Mouse (Mus musculus): ENCODE results near the gene Sdc1. TPM values are rescaled to one million over a fixed set of nuclear protein-coding genes. Genes with fewer than 3 reads are reported as not detected.
A peak's percentile ranks its signal among the peaks of the same experiment; 100 is the strongest.

The Sdc1 gene
- polyA plus RNA-seq, 1 experiment from 2014 or later, result 112 TPM

DNA sequence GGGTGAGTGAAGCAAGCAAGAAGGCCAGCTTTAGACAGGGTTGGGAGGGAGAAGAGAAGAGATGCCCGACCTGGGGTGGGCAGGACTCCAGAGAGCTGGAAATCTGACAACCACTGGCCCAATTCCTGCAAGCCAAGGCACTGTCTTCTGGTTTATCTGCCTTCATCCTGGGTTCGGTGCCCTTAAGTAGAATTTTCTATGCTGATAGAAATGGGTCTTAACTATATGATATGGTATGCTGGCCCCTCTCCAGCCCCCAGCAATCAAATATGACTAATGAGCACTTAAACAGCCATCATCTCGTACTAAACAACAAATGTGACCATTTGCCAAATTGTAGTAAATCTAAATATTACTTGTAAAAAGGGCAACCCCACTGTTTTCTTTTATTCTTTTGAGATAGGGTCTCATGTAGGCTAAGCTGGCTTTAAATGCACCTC, 47.1 kb downstream of the Sdc1 start:
- no peaks in the 10 kb centered on the region for H3K36me3 ChIP-seq (ENCODE audit: control insufficient read depth, insufficient read depth, low read length)
- no peak overlapping the region for H3K9ac ChIP-seq (replicated peaks; ENCODE audit: low read depth, low read length)
- no peak overlapping the region; the same call in 1 of the 2 replicates for H3K27ac ChIP-seq (ENCODE audit: low read length)
- H3K4me3 ChIP-seq (ENCODE audit: low read depth, low read length), result no peak overlapping the region
- H3K4me2 ChIP-seq (replicated peaks; ENCODE audit: low read depth, low read length), result peak overlapping the region; percentile 13; the same call in 1 of the 2 replicates
- H3K27me3 ChIP-seq (ENCODE audit: control insufficient read depth, insufficient read depth, low read length), result no peaks in the 10 kb centered on the region
- ATAC-seq (ENCODE audit: insufficient number of reproducible peaks, insufficient read depth, low FRiP score, low read depth), result 0 out of 2 replicates have a peak, but pooled peaks have one; percentile 11
- no peaks in the 10 kb centered on the region for H3K9me3 ChIP-seq (ENCODE audit: control insufficient read depth, low read depth, low read length)
- WGBS, result 22% methylated on average over 3 of the region's 3 CpGs
- peaks cover 14% of the 10 kb centered on the region for H3K4me1 ChIP-seq (ENCODE audit: control insufficient read depth, insufficient read depth, low read length)

DNA sequence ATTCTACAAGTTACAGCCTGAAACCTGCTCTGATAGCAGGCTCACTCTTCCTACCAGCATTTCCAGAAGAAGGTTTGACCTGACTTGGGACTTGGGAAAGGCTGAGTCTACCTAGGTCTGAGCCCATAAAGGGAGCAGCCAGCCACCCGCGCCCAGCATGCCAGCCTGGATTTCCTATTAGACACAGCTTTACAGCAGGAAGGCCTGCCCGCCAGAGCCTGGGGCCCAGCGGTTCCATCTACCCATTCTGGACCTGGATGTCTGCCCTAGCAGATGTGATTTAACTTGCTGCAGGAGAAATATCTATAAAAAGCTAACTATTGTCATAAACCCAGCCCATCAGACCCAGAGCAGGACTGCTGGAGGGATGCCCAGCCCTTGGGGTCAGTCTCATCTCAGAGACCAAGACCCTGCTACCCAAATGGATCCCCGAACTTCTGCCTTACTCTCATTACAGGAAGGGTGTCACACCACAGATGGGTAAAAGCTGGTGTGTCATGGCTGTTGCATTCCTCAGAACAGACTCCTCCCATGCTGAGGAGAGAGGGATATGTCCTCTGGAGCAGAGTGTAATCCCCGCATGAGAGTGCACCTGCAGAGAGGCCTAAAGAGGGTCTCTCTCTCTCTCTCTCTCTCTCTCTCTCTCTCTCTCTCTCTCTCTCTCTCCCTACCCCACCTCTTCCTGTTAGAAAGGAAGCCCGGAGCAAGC, 54.0 kb downstream of the Sdc1 start:
- no peaks in the 10 kb centered on the region for H3K9me3 ChIP-seq (ENCODE audit: control insufficient read depth, low read depth, low read length)
- H3K36me3 ChIP-seq (ENCODE audit: control insufficient read depth, insufficient read depth, low read length), result no peaks in the 10 kb centered on the region
- H3K4me1 ChIP-seq (ENCODE audit: control insufficient read depth, insufficient read depth, low read length), result no peaks in the 10 kb centered on the region
- no peak overlapping the region for H3K4me2 ChIP-seq (replicated peaks; ENCODE audit: low read depth, low read length)
- ATAC-seq (ENCODE audit: insufficient number of reproducible peaks, insufficient read depth, low FRiP score, low read depth), result no peak
- no peak overlapping the region for H3K27ac ChIP-seq (ENCODE audit: low read length)
- 63% methylated on average over 7 of the region's 7 CpGs for WGBS
- no peak overlapping the region for H3K4me3 ChIP-seq (ENCODE audit: low read depth, low read length)
- H3K27me3 ChIP-seq (ENCODE audit: control insufficient read depth, insufficient read depth, low read length), result no peaks in the 10 kb centered on the region
- H3K9ac ChIP-seq (replicated peaks; ENCODE audit: low read depth, low read length), result no peak overlapping the region

DNA sequence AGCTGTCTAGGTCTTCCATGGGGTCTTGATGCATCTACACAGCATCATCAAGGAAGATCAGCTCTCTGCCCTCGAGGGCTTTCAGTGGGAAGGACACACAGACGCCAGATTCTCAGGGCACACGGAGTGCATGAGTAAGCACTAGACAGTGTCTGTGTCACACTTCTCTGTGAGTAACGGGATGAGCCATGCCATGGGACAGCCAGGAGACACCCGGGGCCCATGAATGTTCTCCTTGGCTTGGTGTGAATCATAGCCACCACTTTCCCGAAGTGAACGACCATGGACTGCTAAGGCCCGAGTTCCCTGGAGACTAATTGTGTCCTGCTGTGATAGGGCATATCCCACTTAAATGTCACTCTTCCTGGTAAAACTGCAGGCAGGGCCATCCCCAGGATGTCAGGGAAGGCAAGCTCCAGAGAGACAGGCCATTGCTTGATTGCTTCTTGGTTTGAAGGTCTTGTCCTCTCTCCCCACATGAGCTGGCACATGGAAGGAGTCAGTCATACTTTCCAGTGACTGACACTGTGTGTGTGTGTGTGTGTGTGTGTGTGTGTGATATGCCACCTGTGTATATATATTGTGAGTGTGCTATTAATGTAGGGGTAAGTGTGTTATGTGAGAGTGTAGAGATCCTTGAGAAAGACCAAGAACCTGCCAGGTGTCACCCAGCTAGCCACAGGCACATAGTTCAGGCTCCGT, 56.0 kb downstream of the Sdc1 start:
- H3K4me3 ChIP-seq (ENCODE audit: low read depth, low read length), result no peak overlapping the region
- no peak overlapping the region for H3K27ac ChIP-seq (ENCODE audit: low read length)
- no peak overlapping the region for H3K9ac ChIP-seq (replicated peaks; ENCODE audit: low read depth, low read length)
- H3K4me2 ChIP-seq (replicated peaks; ENCODE audit: low read depth, low read length), result no peak overlapping the region
- 91% methylated on average over 9 of the region's 9 CpGs for WGBS
- H3K4me1 ChIP-seq (ENCODE audit: control insufficient read depth, insufficient read depth, low read length), result no peaks in the 10 kb centered on the region
- H3K36me3 ChIP-seq (ENCODE audit: control insufficient read depth, insufficient read depth, low read length), result no peaks in the 10 kb centered on the region
- no peaks in the 10 kb centered on the region for H3K9me3 ChIP-seq (ENCODE audit: control insufficient read depth, low read depth, low read length)
- no peak for ATAC-seq (ENCODE audit: insufficient number of reproducible peaks, insufficient read depth, low FRiP score, low read depth)
- H3K27me3 ChIP-seq (ENCODE audit: control insufficient read depth, insufficient read depth, low read length), result no peaks in the 10 kb centered on the region

DNA sequence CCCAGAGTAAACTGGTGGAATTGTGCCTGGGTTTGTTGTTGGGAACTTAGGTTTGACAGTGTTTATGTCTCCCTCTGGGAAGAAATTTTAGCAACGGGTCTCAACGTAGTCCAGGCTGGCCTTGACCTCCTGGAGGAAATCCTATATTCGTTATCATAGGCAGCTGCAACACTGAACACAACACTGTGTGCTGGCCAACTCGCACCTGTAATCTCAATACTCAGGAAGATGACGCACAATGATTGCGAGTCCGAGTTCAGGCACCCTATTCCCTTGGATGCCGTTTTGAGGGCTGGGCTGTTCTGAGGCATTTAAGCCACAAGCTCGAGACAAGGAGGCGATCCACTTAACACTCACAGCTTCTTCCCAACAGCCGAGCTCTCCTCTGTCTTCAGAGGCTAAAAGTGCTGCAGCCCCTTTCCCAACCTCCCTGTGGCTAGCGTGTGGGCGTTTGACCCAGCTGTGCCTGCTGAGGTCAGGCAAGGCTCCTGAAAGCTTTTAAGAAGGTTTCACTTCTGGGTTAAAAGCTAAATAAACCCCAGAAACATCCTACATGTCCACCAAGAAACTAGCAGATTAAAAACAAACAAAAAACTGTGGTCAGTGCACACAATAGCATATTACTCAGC, 58.0 kb downstream of the Sdc1 start:
- ATAC-seq (ENCODE audit: insufficient number of reproducible peaks, insufficient read depth, low FRiP score, low read depth), result no peak
- 51% methylated on average over 13 of the region's 13 CpGs for WGBS
- H3K4me3 ChIP-seq (ENCODE audit: low read depth, low read length), result no peak overlapping the region
- no peaks in the 10 kb centered on the region for H3K4me1 ChIP-seq (ENCODE audit: control insufficient read depth, insufficient read depth, low read length)
- no peaks in the 10 kb centered on the region for H3K27me3 ChIP-seq (ENCODE audit: control insufficient read depth, insufficient read depth, low read length)
- no peak overlapping the region for H3K4me2 ChIP-seq (replicated peaks; ENCODE audit: low read depth, low read length)
- H3K9me3 ChIP-seq (ENCODE audit: control insufficient read depth, low read depth, low read length), result no peaks in the 10 kb centered on the region
- no peak overlapping the region for H3K27ac ChIP-seq (ENCODE audit: low read length)
- no peaks in the 10 kb centered on the region for H3K36me3 ChIP-seq (ENCODE audit: control insufficient read depth, insufficient read depth, low read length)
- H3K9ac ChIP-seq (replicated peaks; ENCODE audit: low read depth, low read length), result no peak overlapping the region

DNA sequence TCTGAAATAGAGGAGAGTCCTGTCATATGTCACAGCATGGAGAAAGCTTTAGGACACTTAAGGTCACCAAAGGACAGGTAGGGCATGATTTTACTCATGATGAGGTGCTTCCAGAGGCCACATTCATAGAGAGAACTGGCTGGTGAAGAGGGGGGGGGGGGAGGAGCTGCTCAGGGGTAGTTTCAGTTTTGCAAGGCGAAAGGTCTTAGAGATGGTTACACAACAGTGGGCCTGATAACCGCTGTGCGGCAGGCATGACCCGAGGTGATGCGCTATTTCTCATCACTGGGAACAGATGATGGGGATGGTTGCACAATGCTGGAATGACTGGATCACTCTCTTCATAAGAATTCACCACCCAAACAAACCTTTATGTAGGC, 58.5 kb downstream of the Sdc1 start:
- no peaks in the 10 kb centered on the region for H3K27me3 ChIP-seq (ENCODE audit: control insufficient read depth, insufficient read depth, low read length)
- no peak for ATAC-seq (ENCODE audit: insufficient number of reproducible peaks, insufficient read depth, low FRiP score, low read depth)
- no peak overlapping the region for H3K4me2 ChIP-seq (replicated peaks; ENCODE audit: low read depth, low read length)
- no peaks in the 10 kb centered on the region for H3K36me3 ChIP-seq (ENCODE audit: control insufficient read depth, insufficient read depth, low read length)
- no peak overlapping the region for H3K27ac ChIP-seq (ENCODE audit: low read length)
- 90% methylated on average over 5 of the region's 5 CpGs for WGBS
- H3K9ac ChIP-seq (replicated peaks; ENCODE audit: low read depth, low read length), result no peak overlapping the region
- H3K4me3 ChIP-seq (ENCODE audit: low read depth, low read length), result no peak overlapping the region
- H3K4me1 ChIP-seq (ENCODE audit: control insufficient read depth, insufficient read depth, low read length), result no peaks in the 10 kb centered on the region
- H3K9me3 ChIP-seq (ENCODE audit: control insufficient read depth, low read depth, low read length), result no peaks in the 10 kb centered on the region

DNA sequence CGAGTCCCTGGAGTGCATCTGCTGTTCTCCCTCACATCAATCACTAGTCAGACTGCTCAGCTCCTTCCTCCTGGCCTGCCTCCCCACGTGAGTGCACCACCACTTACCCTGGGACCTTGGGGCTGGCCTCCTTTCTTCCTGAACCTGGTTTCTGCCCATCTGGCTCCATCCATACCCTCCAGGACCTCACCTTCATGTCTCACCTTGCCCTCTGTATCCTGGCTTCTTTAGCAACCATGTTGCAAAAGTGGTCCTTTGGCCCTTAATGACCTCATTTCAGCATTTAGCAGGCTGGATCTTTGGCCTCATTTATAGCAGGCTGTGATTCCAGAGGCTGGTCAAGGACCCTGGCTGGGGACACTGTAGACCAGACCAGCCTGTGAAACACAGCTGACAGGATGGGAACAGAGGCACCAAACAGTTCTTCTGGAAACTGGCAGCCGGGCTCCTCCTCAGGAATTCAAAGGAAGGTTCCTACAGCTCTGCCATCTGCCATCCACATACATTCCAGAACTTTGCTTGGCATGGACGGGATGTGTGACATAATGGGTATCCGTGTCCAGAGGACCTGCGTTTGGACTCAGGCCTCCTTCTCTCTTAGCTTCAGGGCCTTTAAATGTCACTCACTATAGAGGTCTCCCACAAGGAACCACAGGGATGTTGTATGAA, 60.0 kb downstream of the Sdc1 start:
- Histone ChIP-seq H3K27me3 (ENCODE audit: control insufficient read depth, insufficient read depth, low read length) (no peaks in the 10 kb centered on the region), H3K4me2 (replicated peaks; ENCODE audit: low read depth, low read length) (no peak overlapping the region), H3K9ac (replicated peaks; ENCODE audit: low read depth, low read length) (no peak overlapping the region), H3K27ac (ENCODE audit: low read length) (no peak overlapping the region), H3K36me3 (ENCODE audit: control insufficient read depth, insufficient read depth, low read length) (no peaks in the 10 kb centered on the region), H3K4me1 (ENCODE audit: control insufficient read depth, insufficient read depth, low read length) (no peaks in the 10 kb centered on the region), H3K9me3 (ENCODE audit: control insufficient read depth, low read depth, low read length) (no peaks in the 10 kb centered on the region), H3K4me3 (ENCODE audit: low read depth, low read length) (no peak overlapping the region)
- WGBS, result 68% methylated on average over 6 of the region's 6 CpGs
- no peak for ATAC-seq (ENCODE audit: insufficient number of reproducible peaks, insufficient read depth, low FRiP score, low read depth)

DNA sequence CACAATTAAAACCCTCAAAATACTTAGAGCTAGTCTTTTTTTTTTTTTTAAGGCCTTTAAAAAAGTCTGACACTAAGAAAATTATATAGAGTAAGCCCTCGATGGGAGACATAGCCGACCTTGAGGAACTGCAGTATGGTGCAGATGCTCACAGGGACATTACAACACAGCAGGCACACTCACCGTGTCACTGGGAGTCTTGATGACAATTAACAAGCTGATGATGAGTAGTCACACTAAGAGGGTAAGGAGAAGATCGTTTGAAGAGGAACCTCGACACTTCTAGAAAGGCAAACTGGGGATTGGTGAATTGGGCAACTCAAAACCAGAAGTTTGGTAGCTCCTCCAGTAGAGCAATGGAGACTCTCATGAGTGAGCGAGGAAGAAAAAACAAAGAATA, 60.6 kb downstream of the Sdc1 start:
- Histone ChIP-seq H3K9ac (replicated peaks; ENCODE audit: low read depth, low read length) (no peak overlapping the region), H3K4me1 (ENCODE audit: control insufficient read depth, insufficient read depth, low read length) (no peaks in the 10 kb centered on the region), H3K36me3 (ENCODE audit: control insufficient read depth, insufficient read depth, low read length) (no peaks in the 10 kb centered on the region), H3K27me3 (ENCODE audit: control insufficient read depth, insufficient read depth, low read length) (no peaks in the 10 kb centered on the region), H3K4me3 (ENCODE audit: low read depth, low read length) (no peak overlapping the region), H3K9me3 (ENCODE audit: control insufficient read depth, low read depth, low read length) (no peaks in the 10 kb centered on the region), H3K27ac (ENCODE audit: low read length) (no peak overlapping the region), H3K4me2 (replicated peaks; ENCODE audit: low read depth, low read length) (no peak overlapping the region)
- ATAC-seq (ENCODE audit: insufficient number of reproducible peaks, insufficient read depth, low FRiP score, low read depth), result no peak
- WGBS, result 84% methylated on average over 6 of the region's 6 CpGs

DNA sequence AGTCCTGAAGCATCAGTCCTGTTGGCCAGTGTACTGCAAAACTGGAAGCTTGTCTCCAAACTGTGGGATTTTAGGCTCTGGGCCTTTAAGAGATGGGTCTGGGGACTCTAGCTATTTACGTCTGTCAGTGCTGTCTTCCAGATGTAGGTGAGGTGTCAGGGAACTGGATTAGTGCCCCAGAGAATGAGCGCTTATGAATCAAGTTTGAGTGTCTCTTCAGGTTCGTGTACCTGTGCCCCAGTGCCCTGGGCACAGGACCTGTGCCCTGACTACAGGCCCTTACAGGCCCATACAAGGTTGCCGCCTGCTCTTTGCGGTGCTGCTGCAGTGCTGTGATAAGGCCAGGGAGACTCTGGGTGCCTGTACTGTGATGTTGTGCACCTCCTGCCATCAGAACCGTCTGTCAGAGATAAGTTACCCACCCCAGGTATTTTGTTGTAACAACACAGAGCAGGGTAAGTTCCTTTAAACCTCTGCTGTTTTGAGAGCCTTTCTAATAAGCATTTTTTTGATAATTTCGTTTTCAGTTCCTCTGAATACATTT, 69.7 kb downstream of the Sdc1 start:
- 63% methylated on average over 7 of the region's 7 CpGs for WGBS
- H3K9ac ChIP-seq (replicated peaks; ENCODE audit: low read depth, low read length), result no peak overlapping the region
- H3K36me3 ChIP-seq (ENCODE audit: control insufficient read depth, insufficient read depth, low read length), result no peaks in the 10 kb centered on the region
- no peaks in the 10 kb centered on the region for H3K4me1 ChIP-seq (ENCODE audit: control insufficient read depth, insufficient read depth, low read length)
- peak; percentile 72; the same call in 1 of the 2 replicates for ATAC-seq (ENCODE audit: insufficient number of reproducible peaks, insufficient read depth, low FRiP score, low read depth)
- no peak overlapping the region for H3K27ac ChIP-seq (ENCODE audit: low read length)
- H3K27me3 ChIP-seq (ENCODE audit: control insufficient read depth, insufficient read depth, low read length), result no peaks in the 10 kb centered on the region
- H3K9me3 ChIP-seq (ENCODE audit: control insufficient read depth, low read depth, low read length), result no peaks in the 10 kb centered on the region
- no peak overlapping the region for H3K4me2 ChIP-seq (replicated peaks; ENCODE audit: low read depth, low read length)
- H3K4me3 ChIP-seq (ENCODE audit: low read depth, low read length), result no peak overlapping the region

Data from stomach, embryonic 14.5 days (tissue).